Mouse (Mus musculus) liver, postnatal 0 days (tissue): ENCODE measurements around the gene Upk1a.

Experiments
- CTCF ChIP-seq: sonication (generic); IDR thresholded peaks from 2 replicates; pipeline ENCODE4 v1.5.1; 2016; ENCODE audit warnings: antibody characterized with exemption, low read depth
- EP300 ChIP-seq: IDR thresholded peaks from 2 replicates; pipeline ENCODE4 v1.6.1; 2016; ENCODE audit warnings: antibody characterized with exemption, low read depth, mild to moderate bottlenecking

- TF ChIP-seq CTCF (no peak), EP300 (no peak)
These were observed 4.2 kb downstream of the Upk1a start for GRCm38 (mm10) chr7:30608476-30608875.
